Mouse (Mus musculus) spleen, postnatal 14 days (tissue): ENCODE measurements at regions not wholly inside any gene's neighbourhood (a gene's known extent, or its start where the extent isn't known, plus 50 kb on each side); places are given as distances from the start of the nearest gene placed in this dataset.
"Not testable (repeated sequence)": the region's sequence is repeated elsewhere in the genome, so short reads cannot be mapped to it uniquely, and the experiment has no call there.

ENCODE experiments used
- DNase-seq, 2 experiments: peaks; one replicate each; pipeline ENCODE4 v3.0.0; 2021 to 2022; ENCODE audit warnings: low spot score in 2 of 2

GRCm38 (mm10) chr8:34651750-34652149, 540.2 kb upstream of the Gm10131 start:
- no peak for DNase-seq

- not testable (repeated sequence) for DNase-seq
These were observed 516.7 kb upstream of the Gm10131 start for GRCm38 (mm10) chr8:34628221-34628620.

GRCm38 (mm10) chr8:34625670-34626069, 514.1 kb upstream of the Gm10131 start:
- DNase-seq, result no peak

DNA sequence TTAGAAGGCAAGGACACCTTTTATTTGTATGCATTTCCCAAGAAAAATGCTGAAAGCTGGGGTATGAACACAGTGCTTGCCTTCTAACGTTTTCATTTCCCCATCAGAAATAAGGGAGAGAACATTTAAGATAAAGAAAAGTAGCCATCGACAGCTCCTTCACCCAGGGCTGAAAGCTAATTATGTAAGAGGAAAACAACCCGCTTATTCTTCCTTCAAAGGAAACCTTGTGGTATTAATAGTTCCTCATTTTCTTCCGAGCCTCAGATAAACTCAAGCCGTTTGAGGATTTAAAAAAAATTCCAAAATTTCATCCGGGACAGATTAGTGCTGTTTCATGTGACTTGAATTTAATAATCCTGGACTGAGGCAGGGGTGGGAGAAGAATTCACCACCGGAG, 512.2 kb upstream of the Gm10131 start:
- DNase-seq, result no peak

GRCm38 (mm10) chr8:34622177-34623114, 510.9 kb upstream of the Gm10131 start:
- DNase-seq, result peak in 1 of 2 experiments; percentile 6

GRCm38 (mm10) chr8:34618046-34618445, 506.5 kb upstream of the Gm10131 start:
- DNase-seq, result no peak

DNA sequence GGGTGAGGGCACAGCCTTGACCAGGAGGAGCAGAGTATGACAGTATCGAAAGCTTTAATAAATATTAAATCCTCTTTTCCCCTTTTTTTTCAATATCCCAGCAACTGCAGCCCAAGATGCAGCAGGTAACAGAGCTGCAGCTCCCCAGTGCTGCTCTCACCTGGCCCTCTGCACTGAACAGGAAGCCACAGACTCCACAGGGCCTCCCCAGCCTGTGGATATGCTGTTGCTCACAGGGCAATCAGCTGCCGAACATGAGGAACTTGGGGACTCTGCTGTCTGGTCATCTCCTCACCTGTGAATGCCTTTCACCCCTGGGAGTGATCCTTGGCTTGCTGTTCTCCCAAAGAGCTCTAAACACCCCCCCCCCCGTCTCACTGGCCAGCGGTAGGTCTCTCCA, 503.4 kb upstream of the Gm10131 start:
- no peak for DNase-seq

DNA sequence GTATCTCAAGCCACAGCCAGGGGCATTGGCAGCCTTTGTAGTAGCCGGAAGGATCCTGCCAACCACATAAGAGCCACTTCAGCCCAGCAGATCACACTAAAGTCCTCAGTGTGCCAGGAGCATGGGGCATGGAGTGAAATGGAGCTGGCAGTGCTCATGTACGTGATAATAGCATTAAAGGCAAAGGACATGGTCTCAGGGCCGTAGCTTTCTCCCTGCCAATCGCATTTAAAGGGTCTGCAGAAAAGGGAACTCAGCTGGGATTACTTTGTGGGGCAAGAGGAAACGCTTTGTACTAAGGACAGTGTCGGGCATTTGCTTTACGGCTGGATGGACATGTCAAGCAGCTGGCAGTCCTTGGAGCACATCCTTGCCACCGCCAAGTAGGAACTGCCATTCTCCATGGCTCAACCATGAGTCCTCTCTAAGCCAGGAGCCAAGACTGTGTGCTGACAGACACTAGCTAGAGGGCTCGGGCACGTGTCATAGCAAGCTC, 502.5 kb upstream of the Gm10131 start:
- DNase-seq, result no peak

DNA sequence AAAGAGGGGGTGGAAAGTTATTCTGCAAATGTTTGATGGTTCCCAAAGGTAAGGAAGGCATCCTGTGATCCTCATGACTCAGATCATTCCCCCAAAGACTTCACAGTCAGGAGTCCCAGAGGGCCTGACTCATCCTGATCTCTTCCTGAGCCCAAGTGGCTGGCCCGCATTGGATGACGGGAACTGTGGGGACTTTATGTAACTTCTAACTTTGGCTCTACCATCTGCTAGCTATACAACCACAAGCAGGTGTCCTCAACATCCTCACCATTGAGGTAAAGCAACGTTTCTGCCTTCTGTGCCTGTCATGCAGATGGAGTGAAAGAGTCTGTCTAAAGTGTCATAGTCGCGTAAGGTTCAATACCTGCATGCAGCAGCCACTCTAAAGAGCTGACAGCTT, 501.6 kb upstream of the Gm10131 start:
- no peak for DNase-seq

DNA sequence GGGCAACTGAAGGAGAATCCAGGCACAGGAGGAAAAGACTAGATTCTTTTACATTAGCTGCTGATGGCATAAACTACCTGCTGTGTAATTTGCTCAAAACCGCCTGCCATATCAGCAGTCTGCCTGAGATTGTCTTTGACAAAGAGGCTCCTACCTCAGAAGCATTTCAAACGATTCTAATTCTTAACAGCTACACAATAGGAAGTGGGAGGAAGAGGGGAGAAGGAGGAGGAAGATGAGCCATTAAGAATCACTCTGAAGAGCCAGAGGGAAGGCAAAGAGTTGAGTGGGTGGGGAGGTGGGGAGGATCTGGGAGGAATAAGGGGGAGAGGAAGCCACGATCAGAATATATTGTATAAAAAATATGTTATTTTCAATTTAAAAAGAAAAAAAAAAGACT, 500.9 kb upstream of the Gm10131 start:
- DNase-seq, result no peak

DNA sequence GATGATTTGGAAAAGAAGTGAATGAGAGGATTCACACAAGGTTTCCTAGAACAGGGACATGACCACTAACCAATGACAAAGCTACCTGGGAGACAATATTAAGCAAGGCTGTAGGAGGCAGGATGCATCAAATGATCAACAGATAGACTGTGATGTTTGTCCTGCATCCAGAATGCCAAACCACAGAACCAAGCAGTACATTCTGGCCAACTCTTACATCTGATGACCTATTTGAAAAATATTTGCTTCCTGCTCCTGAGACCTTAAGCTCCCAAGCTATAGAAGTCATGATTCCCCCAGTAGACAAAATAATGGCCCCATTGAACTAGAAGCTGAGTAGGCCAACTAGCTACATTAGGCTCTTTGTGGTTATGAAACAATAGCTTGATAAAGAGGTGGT, 498.6 kb upstream of the Gm10131 start:
- DNase-seq, result no peak

- DNase-seq, result no peak
These were observed 495.9 kb upstream of the Gm10131 start for GRCm38 (mm10) chr8:34607426-34607825.

DNA sequence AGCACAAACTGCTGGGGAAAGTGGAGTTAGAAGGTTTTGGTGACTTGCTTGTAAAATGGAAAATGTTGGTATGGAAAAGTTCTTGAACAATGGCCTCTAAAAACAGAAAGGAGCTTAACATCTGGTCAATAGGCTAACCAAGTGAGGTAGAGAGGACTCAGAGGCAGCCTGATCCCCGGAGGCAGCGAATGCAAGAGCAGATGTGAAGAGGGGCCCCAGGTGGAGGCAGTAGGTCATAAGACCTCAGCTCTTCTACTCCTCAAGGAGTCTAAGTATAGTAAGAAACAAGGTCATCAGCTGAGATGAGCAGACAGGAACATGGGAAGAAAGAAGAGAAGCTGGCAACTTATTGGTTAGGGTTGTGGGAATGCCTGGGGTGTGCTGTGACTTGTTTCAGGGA, 493.5 kb upstream of the Gm10131 start:
- no peak for DNase-seq

DNA sequence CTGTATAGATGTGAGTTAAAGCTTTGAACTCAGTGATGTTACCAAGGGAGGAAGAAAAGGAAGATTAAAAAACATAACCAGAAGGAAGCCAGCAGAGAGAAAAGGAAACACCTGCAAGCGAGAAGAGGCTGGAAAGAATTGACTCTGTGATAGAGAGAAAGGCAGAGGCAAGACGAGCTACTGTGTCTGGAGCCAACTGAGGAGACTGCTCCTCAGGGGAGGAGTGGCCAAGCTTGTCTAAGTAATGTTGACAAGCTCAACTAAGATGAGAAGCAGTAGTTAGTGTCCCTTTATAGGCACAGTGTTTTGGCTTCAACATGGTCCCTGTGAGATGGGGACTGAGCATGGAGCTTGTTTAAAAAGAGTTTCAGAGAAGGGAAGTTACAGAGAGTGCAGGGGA, 493.0 kb upstream of the Gm10131 start:
- DNase-seq, result no peak

DNA sequence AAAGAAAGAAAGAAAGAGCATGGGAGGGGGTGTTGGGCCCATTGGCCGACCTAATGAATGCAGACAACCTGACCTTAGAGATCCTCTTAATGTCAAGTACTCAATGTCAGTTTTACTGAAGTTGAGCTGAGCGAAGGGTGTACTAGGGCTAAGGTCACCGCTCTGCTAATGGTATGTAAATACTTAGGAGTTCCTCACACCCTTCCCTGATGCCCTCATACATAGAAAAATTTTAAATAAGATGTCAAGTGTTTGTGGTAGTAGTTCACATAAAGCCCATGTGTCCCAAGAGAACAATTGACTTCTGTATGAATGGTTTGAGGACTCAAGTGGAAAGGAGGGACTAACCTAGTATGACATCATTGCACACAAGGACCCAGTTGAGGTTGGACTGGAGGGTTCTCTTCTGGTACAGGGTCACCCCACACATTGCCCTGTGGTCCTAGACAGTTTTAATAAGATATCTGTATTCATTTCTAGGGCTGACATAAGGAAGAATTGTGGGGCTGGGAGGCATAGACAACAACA, 490.0 kb upstream of the Gm10131 start:
- DNase-seq, result no peak

GRCm38 (mm10) chr8:34600880-34601279, 489.3 kb upstream of the Gm10131 start:
- no peak for DNase-seq

DNA sequence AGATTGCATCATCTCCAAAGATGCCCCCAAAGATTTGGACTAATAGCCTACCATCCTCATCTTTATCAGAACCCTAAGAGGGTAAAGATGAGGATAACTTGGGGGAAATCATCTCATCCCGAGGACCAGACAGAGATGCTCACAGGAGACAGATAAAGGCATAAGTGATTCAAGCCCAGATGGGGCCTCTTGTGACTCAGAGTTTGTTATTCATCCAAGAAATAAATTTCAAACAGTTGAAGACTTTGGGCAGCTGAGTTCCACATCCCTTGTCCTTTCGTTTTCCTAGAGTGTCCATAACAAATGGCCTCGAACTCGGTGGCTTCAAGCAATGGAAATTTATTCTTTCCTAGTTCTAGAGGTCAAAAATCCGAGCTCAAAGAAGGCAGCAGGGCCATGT, 485.1 kb upstream of the Gm10131 start:
- DNase-seq, result no peak

DNA sequence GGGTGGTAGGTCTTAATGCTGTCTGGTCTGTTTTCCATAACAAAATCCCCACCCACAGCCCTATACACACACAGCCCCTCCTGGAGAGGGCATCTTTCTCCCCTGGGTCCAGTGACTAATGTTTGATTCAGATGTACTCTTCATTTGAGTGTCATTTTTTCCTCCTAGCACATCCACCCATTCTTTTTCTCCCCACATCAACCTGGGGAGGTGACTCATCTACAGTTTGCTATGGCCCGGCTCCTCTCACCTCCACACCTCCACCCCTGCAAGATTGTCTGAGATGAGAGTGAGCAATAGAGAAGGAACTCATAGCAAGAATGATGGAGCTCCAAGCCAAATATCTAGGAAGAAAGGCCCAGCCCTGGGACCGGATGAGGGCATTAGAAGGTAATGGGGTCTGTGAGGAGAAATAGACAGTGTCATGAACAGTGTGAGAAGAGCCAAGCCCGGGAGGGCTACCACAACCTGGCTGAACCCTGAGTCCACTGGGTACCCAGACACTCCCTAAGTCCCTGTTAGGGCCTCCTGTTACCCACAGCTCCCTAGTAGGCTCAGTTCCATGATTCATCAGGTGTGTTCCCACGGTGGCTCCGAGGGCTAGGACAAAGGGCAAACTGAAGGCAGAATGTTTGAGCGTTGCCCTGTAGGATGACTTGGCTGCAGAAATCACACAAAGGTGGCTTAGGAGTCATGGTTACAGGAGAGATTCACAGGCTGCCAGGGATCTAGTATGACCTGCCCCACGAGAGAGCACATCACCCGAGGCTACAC, 479.6 kb upstream of the Gm10131 start:
- no peak for DNase-seq

- no peak for DNase-seq
These were observed 466.5 kb upstream of the Gm10131 start for GRCm38 (mm10) chr8:34578043-34578442.

DNA sequence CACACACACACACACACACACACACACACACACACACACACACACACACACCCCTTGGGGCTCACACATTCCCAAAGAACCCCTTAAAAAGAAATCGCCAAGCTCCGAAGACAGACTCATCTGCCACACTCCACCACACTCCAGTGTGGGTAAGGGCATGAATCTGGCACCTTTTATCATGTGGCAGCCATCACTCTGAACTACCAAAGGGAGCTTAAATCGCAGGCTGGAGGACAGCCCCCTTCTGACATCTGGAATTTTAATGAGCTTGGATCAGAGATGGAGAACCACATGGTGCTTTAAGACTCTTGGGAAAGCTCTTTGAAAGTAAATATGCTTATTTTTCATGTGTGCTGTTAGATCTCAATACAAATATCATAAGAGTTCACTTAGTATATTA, 462.5 kb upstream of the Gm10131 start:
- no peak for DNase-seq

DNA sequence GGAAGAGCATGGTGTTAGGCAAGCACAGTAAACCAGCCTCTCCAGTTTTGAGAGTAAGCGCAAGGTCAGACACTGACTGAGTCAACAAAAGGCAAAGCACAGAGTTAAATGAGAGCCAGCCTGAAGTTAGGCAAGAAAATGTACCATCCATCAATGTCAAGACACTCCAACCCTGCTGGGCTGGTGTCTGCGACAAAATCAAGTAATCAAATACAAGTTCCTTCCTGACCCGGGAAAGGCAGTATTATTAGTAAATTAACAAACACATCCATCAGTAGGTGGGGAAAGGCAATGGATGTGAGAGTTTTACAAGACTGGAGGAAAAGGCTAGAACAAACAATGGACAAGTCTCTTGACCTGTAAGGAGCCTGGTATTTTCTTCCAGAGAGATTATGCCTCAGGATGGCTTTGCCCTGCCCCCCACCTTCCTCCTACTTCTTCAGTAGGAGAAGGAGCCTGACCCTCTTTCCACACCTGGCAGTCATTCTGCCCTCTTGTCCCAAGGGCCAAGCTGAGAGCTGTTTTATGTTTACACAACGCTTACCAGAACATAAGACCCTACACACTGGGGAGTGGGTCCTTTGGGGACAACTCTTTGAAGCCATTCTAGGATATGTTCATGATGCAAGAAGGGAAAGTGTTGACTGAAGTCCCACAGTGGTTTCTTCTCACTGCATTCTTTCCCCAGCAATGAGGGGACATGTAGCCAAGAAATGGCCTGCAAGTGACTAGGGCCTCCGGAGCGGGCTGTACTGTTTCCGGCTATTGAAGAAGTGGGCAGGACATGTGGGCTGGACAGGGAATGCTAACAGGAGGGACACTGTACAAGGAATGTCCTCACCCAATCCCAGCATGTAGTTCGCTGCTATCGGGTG, 461.7 kb upstream of the Gm10131 start:
- DNase-seq, result no peak

DNA sequence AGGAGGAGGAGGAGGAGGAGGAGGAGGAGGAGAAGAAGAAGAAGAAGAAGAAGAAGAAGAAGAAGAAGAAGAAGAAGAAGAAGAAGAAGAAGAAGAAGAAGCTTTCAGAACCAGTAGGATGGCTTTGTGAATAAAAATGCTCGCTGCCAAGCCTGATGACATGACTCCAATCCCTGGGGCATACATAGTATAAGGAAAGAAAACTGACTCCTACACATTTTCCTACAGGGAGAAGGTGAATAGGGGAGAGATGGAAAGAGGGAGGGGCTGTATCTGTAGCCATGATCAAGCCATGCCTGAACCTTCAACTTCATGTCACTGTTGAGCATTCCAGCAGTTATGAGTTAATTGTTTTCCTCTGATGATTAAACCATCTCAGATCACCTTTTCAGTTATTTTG, 460.2 kb upstream of the Gm10131 start:
- no peak for DNase-seq
